Mouse (Mus musculus) MEL (cell line): ENCODE results near the gene Pde6b.

Experiments
- CTCF ChIP-seq, 3 experiments: IDR thresholded peaks in 2 of 3; conservative IDR thresholded peaks in 1 of 3; 2 replicates each; pipeline ENCODE4 v1.5.1; 2011 to 2012; ENCODE audit warnings: low read length in 3 of 3, low read depth in 2 of 3, mild to moderate bottlenecking in 2 of 3, improper control_type of control experiment in 1 of 3, inconsistent platforms in 1 of 3, mixed read lengths in 1 of 3, moderate library complexity in 1 of 3; ENCODE audit not compliant: control insufficient read depth in 1 of 3, insufficient read depth in 1 of 3, poor library complexity in 1 of 3, severe bottlenecking in 1 of 3
- EP300 ChIP-seq, 2 experiments: IDR thresholded peaks; 2 replicates each; pipeline ENCODE4 v1.6.1; 2011; ENCODE audit warnings: improper control_type of control experiment in 2 of 2, low read length in 2 of 2, low read depth in 1 of 2, mild to moderate bottlenecking in 1 of 2
- MAX ChIP-seq: IDR thresholded peaks from 2 replicates; pipeline ENCODE4 v1.6.1; 2011; ENCODE audit warnings: low read length, improper control_type of control experiment
- POLR2A ChIP-seq, 2 experiments: IDR thresholded peaks; 2 replicates each; pipeline ENCODE4 v1.6.1; 2011 to 2012; ENCODE audit warnings: low read length in 2 of 2, mild to moderate bottlenecking in 2 of 2, control low read depth in 1 of 2, improper control_type of control experiment in 1 of 2, low read depth in 1 of 2, moderate library complexity in 1 of 2; ENCODE audit not compliant: control insufficient read depth in 1 of 2, insufficient read depth in 1 of 2, poor library complexity in 1 of 2
- POLR2AphosphoS2 ChIP-seq: IDR thresholded peaks from 2 replicates; pipeline ENCODE4 v1.6.1; 2011; ENCODE audit warnings: low read length, improper control_type of control experiment
- UBTF ChIP-seq: IDR thresholded peaks from 2 replicates; pipeline ENCODE4 v1.6.1; 2012; ENCODE audit warnings: low read depth, mild to moderate bottlenecking, inconsistent platforms, low read length, improper control_type of control experiment, moderate library complexity, borderline replicate concordance; ENCODE audit not compliant: insufficient read depth

- TF ChIP-seq CTCF (IDR thresholded peaks at IDR 0.05 in 2 of 3, conservative IDR thresholded peaks at IDR 0.05 in 1 of 3; ENCODE audit: control insufficient read depth in 1 of 3, insufficient read depth in 1 of 3, low read depth in 2 of 3, low read length in 3 of 3, poor library complexity in 1 of 3, severe bottlenecking in 1 of 3) (no peak), MAX (no peak), UBTF (no peak), POLR2AphosphoS2 (no peak), EP300 (IDR thresholded peaks at IDR 0.05; ENCODE audit: low read depth in 1 of 2, low read length in 2 of 2) (no peak), POLR2A (IDR thresholded peaks at IDR 0.05; ENCODE audit: control insufficient read depth in 1 of 2, insufficient read depth in 1 of 2, low read depth in 1 of 2, low read length in 2 of 2, poor library complexity in 1 of 2) (no peak)
Measured at GRCm38 (mm10) chr5:108367871-108368332, 20.3 kb upstream of the Pde6b start, which contains the start of gene Gm42517.
